In genomic region chr6:99337575-99337974, GRCm38 (mm10) we compare ENCODE assay signal across 9 mouse cellular contexts.
DNase-seq lines count a peak whose midpoint lies in the region; ATAC-seq and TF ChIP-seq lines count a peak whose summit lies in the region.
"Had no signal": no experiment of that assay in that cellular context is flagged by ENCODE, and none has a peak within 500 bp of the region (broad histone marks: within the 10 kb centered on the region; RNA-seq: fewer than 3 reads in every experiment).

No protein-coding gene starts in this region.

- no peak overlapping the region for H3K9ac ChIP-seq in hindbrain, embryonic 15.5 days
- H3K9ac ChIP-seq in hindbrain, postnatal 0 days (replicated peaks; ENCODE audit: low read length): no peak overlapping the region

- 0 out of 2 replicates have a peak overlapping the region, but pooled peaks have one; percentile 15 for H3K27ac ChIP-seq in hindbrain, embryonic 15.5 days (replicated peaks)
- no peak overlapping the region for H3K27ac ChIP-seq in hindbrain, postnatal 0 days

- no peak overlapping the region for H3K4me3 ChIP-seq in hindbrain, embryonic 15.5 days
- H3K4me3 ChIP-seq in hindbrain, postnatal 0 days (ENCODE audit: low read length): no peak overlapping the region

- DNase-seq in hindbrain, postnatal 0 days (ENCODE audit: low spot score): no peak
- peak; percentile 24 to 43 for DNase-seq in spleen, postnatal 36 days (ENCODE audit: low spot score in 2 of 2)
- DNase-seq in spleen, postnatal 4 days (ENCODE audit: low spot score in 2 of 2): no peak
- DNase-seq in kidney, postnatal 25 days: peak; percentile 29 to 46
- DNase-seq in cerebellum, adult 8-10 months: no peak
- DNase-seq in ovary, postnatal 14 days (ENCODE audit: low spot score): no peak
- DNase-seq: thymus, adult 18-20 months had no signal

- no peak for ATAC-seq in hindbrain, embryonic 15.5 days (ENCODE audit: low FRiP score, low read depth)
- no peak for ATAC-seq in hindbrain, postnatal 0 days
- ATAC-seq in erythroid progenitor cell, adult 5-6 weeks (replicated peaks; ENCODE audit: low FRiP score, poor library complexity, severe bottlenecking): no peak

- TF ChIP-seq CTCF in hindbrain, postnatal 0 days (IDR thresholded peaks at IDR 0.05; ENCODE audit: low read depth): no peak

- no peaks in the 10 kb centered on the region for H3K9me3 ChIP-seq in hindbrain, embryonic 15.5 days
- H3K9me3 ChIP-seq in hindbrain, postnatal 0 days (ENCODE audit: low read length): no peaks in the 10 kb centered on the region

- H3K4me2 ChIP-seq in hindbrain, embryonic 15.5 days: no peak overlapping the region
- no peak overlapping the region for H3K4me2 ChIP-seq in hindbrain, postnatal 0 days (ENCODE audit: low read depth, low read length)

- peaks cover 13% of the 10 kb centered on the region; the same call in 1 of the 2 replicates for H3K4me1 ChIP-seq in hindbrain, embryonic 15.5 days (replicated peaks)
- H3K4me1 ChIP-seq in hindbrain, postnatal 0 days (ENCODE audit: insufficient read depth, low read length): no peaks in the 10 kb centered on the region

- WGBS in hindbrain, embryonic 15.5 days: 77% methylated on average over 6 of the region's 6 CpGs
- 61% methylated on average over 6 of the region's 6 CpGs for WGBS in hindbrain, postnatal 0 days

- H3K27me3 ChIP-seq in hindbrain, embryonic 15.5 days: peaks cover 2% of the 10 kb centered on the region; the same call in 1 of the 2 replicates
- no peaks in the 10 kb centered on the region for H3K27me3 ChIP-seq in hindbrain, postnatal 0 days (ENCODE audit: insufficient read depth, low read length)

- H3K36me3 ChIP-seq in hindbrain, embryonic 15.5 days: no peaks in the 10 kb centered on the region
- no peaks in the 10 kb centered on the region for H3K36me3 ChIP-seq in hindbrain, postnatal 0 days (ENCODE audit: insufficient read depth, low read length)

Comparison
In these comparisons a context has a peak if more than half of its experiments do, and no peak if none do; other contexts are left out.
1. DNase-seq: peak in spleen, postnatal 36 days (2 of 2) and kidney, postnatal 25 days (2 of 2); none in hindbrain, postnatal 0 days (single experiment), spleen, postnatal 4 days (0 of 2), cerebellum, adult 8-10 months (single experiment) and ovary, postnatal 14 days (single experiment).